Mouse (Mus musculus): ENCODE measurements around the gene Osgep. TPM values are rescaled to one million over a fixed set of nuclear protein-coding genes. Genes with fewer than 3 reads are reported as not detected.
"Not testable (repeated sequence)": the region's sequence is repeated elsewhere in the genome, so short reads cannot be mapped to it uniquely, and the experiment has no call there.

Osgep gene
- polyA plus RNA-seq, 1 experiment from 2014 or later: 165 TPM

- Histone ChIP-seq H3K27me3 (ENCODE audit: control insufficient read depth, insufficient read depth, low read length) (no peaks in the 10 kb centered on the region), H3K4me3 (ENCODE audit: low read depth, low read length) (no peak overlapping the region), H3K4me1 (ENCODE audit: control insufficient read depth, insufficient read depth, low read length) (no peaks in the 10 kb centered on the region), H3K36me3 (ENCODE audit: control insufficient read depth, insufficient read depth, low read length) (no peaks in the 10 kb centered on the region), H3K9me3 (ENCODE audit: control insufficient read depth, low read length) (no peaks in the 10 kb centered on the region), H3K9ac (ENCODE audit: low read length) (no peak overlapping the region), H3K4me2 (no peak overlapping the region), H3K27ac (ENCODE audit: low read depth, low read length) (no peak overlapping the region)
- 86% methylated on average over 2 of the region's 2 CpGs for WGBS
- ATAC-seq (ENCODE audit: low FRiP score) (no peak), DNase-seq (ENCODE audit: low spot score, missing footprints) (no peak)
These were observed 53.4 kb downstream of the Osgep start for GRCm38 (mm10) chr14:50871284-50871683.

- 35% methylated on average over 5 of the region's 5 CpGs for WGBS
- ATAC-seq (ENCODE audit: low FRiP score): peak; percentile 25
- H3K27ac ChIP-seq (ENCODE audit: low read depth, low read length): no peak overlapping the region
These were observed 53.9 kb downstream of the Osgep start for GRCm38 (mm10) chr14:50870805-50871143.

GRCm38 (mm10) chr14:50869889-50870804, 54.5 kb downstream of the Osgep start, which contains the start of gene Tep1:
Gene Tep1 (minus strand): TSS chr14:50870560.
- Histone ChIP-seq H3K36me3 (ENCODE audit: control insufficient read depth, insufficient read depth, low read length) (no peaks in the 10 kb centered on the region), H3K9ac (ENCODE audit: low read length) (peak within 1 kb of the TSS; percentile 71), H3K27me3 (ENCODE audit: control insufficient read depth, insufficient read depth, low read length) (no peaks in the 10 kb centered on the region), H3K4me2 (peak within 1 kb of the TSS; percentile 68), H3K4me3 (ENCODE audit: low read depth, low read length) (peak within 1 kb of the TSS; percentile 48), H3K9me3 (ENCODE audit: control insufficient read depth, low read length) (no peaks in the 10 kb centered on the region), H3K4me1 (ENCODE audit: control insufficient read depth, insufficient read depth, low read length) (no peaks in the 10 kb centered on the region), H3K27ac (ENCODE audit: low read depth, low read length) (no peak within 1 kb of the TSS)
- DNase-seq (ENCODE audit: low spot score, missing footprints) (peak; percentile 96), ATAC-seq (ENCODE audit: low FRiP score) (peak; percentile 92)
- 7% methylated on average over 32 of the region's 32 CpGs for WGBS

More at GRCm38 (mm10) chr14:50870805-50871143, 53.9 kb downstream of the Osgep start:
- Histone ChIP-seq H3K4me2 (peak overlapping the region; percentile 68), H3K4me3 (ENCODE audit: low read depth, low read length) (peak overlapping the region; percentile 48), H3K9me3 (ENCODE audit: control insufficient read depth, low read length) (no peaks in the 10 kb centered on the region), H3K27me3 (ENCODE audit: control insufficient read depth, insufficient read depth, low read length) (no peaks in the 10 kb centered on the region), H3K36me3 (ENCODE audit: control insufficient read depth, insufficient read depth, low read length) (no peaks in the 10 kb centered on the region), H3K4me1 (ENCODE audit: control insufficient read depth, insufficient read depth, low read length) (no peaks in the 10 kb centered on the region), H3K9ac (ENCODE audit: low read length) (peak overlapping the region; percentile 71; the same call in 1 of the 2 replicates)
- no peak for DNase-seq (ENCODE audit: low spot score, missing footprints)

GRCm38 (mm10) chr14:50868656-50869055, 56.0 kb downstream of the Osgep start:
- H3K27me3 ChIP-seq (ENCODE audit: control insufficient read depth, insufficient read depth, low read length): no peaks in the 10 kb centered on the region
- no peak overlapping the region for H3K27ac ChIP-seq (ENCODE audit: low read depth, low read length)
- no peak for ATAC-seq (ENCODE audit: low FRiP score)
- no peak overlapping the region for H3K4me3 ChIP-seq (ENCODE audit: low read depth, low read length)
- no peak overlapping the region for H3K4me2 ChIP-seq
- H3K36me3 ChIP-seq (ENCODE audit: control insufficient read depth, insufficient read depth, low read length): no peaks in the 10 kb centered on the region
- DNase-seq (ENCODE audit: low spot score, missing footprints): no peak
- no peaks in the 10 kb centered on the region for H3K4me1 ChIP-seq (ENCODE audit: control insufficient read depth, insufficient read depth, low read length)
- H3K9me3 ChIP-seq (ENCODE audit: control insufficient read depth, low read length): no peaks in the 10 kb centered on the region
- WGBS: 98% methylated on average over 5 of the region's 5 CpGs
- no peak overlapping the region for H3K9ac ChIP-seq (ENCODE audit: low read length)

GRCm38 (mm10) chr14:50868211-50868610, 56.5 kb downstream of the Osgep start:
- DNase-seq (ENCODE audit: low spot score, missing footprints) (no peak), ATAC-seq (ENCODE audit: low FRiP score) (no peak)
- Histone ChIP-seq H3K9me3 (ENCODE audit: control insufficient read depth, low read length) (no peaks in the 10 kb centered on the region), H3K4me2 (no peak overlapping the region), H3K27me3 (ENCODE audit: control insufficient read depth, insufficient read depth, low read length) (no peaks in the 10 kb centered on the region), H3K9ac (ENCODE audit: low read length) (no peak overlapping the region), H3K36me3 (ENCODE audit: control insufficient read depth, insufficient read depth, low read length) (no peaks in the 10 kb centered on the region), H3K27ac (ENCODE audit: low read depth, low read length) (no peak overlapping the region), H3K4me3 (ENCODE audit: low read depth, low read length) (no peak overlapping the region), H3K4me1 (ENCODE audit: control insufficient read depth, insufficient read depth, low read length) (no peaks in the 10 kb centered on the region)
- 80% methylated on average over 4 of the region's 4 CpGs for WGBS

- no peak for ATAC-seq (ENCODE audit: low FRiP score)
- no peaks in the 10 kb centered on the region for H3K27me3 ChIP-seq (ENCODE audit: control insufficient read depth, insufficient read depth, low read length)
- 98% methylated on average over 3 of the region's 3 CpGs for WGBS
These were observed 57.7 kb downstream of the Osgep start for GRCm38 (mm10) chr14:50866966-50867365.

GRCm38 (mm10) chr14:50865005-50865404, 59.7 kb downstream of the Osgep start:
- not testable (repeated sequence) for H3K9me3 ChIP-seq (ENCODE audit: control insufficient read depth, low read length); H3K9ac ChIP-seq (ENCODE audit: low read length); ATAC-seq (ENCODE audit: low FRiP score); H3K4me3 ChIP-seq (ENCODE audit: low read depth, low read length); H3K27ac ChIP-seq (ENCODE audit: low read depth, low read length); DNase-seq (ENCODE audit: low spot score, missing footprints); H3K36me3 ChIP-seq (ENCODE audit: control insufficient read depth, insufficient read depth, low read length); H3K4me2 ChIP-seq; H3K27me3 ChIP-seq (ENCODE audit: control insufficient read depth, insufficient read depth, low read length); H3K4me1 ChIP-seq (ENCODE audit: control insufficient read depth, insufficient read depth, low read length)

More at GRCm38 (mm10) chr14:50866966-50867365, 57.7 kb downstream of the Osgep start:
- no peak overlapping the region for H3K27ac ChIP-seq (ENCODE audit: low read depth, low read length)
- DNase-seq (ENCODE audit: low spot score, missing footprints): no peak
- H3K36me3 ChIP-seq (ENCODE audit: control insufficient read depth, insufficient read depth, low read length): no peaks in the 10 kb centered on the region
- no peak overlapping the region for H3K4me3 ChIP-seq (ENCODE audit: low read depth, low read length)
- H3K4me1 ChIP-seq (ENCODE audit: control insufficient read depth, insufficient read depth, low read length): no peaks in the 10 kb centered on the region
- no peak overlapping the region for H3K9ac ChIP-seq (ENCODE audit: low read length)
- no peaks in the 10 kb centered on the region for H3K9me3 ChIP-seq (ENCODE audit: control insufficient read depth, low read length)
- H3K4me2 ChIP-seq: no peak overlapping the region

GRCm38 (mm10) chr14:50862641-50863040, 62.1 kb downstream of the Osgep start:
- no peak overlapping the region for H3K9ac ChIP-seq (ENCODE audit: low read length)
- H3K36me3 ChIP-seq (ENCODE audit: control insufficient read depth, insufficient read depth, low read length): no peaks in the 10 kb centered on the region
- H3K4me1 ChIP-seq (ENCODE audit: control insufficient read depth, insufficient read depth, low read length): no peaks in the 10 kb centered on the region
- no peaks in the 10 kb centered on the region for H3K27me3 ChIP-seq (ENCODE audit: control insufficient read depth, insufficient read depth, low read length)
- ATAC-seq (ENCODE audit: low FRiP score): no peak
- 92% methylated on average over 10 of the region's 10 CpGs for WGBS
- no peak overlapping the region for H3K4me2 ChIP-seq
- no peak overlapping the region for H3K4me3 ChIP-seq (ENCODE audit: low read depth, low read length)
- no peaks in the 10 kb centered on the region for H3K9me3 ChIP-seq (ENCODE audit: control insufficient read depth, low read length)
- H3K27ac ChIP-seq (ENCODE audit: low read depth, low read length): no peak overlapping the region
- DNase-seq (ENCODE audit: low spot score, missing footprints): no peak

Data from midbrain, embryonic 11.5 days (tissue).